ENCODE assay signal across 11 mouse cellular contexts in genomic region chr12:50546394-50546793, GRCm38 (mm10).
DNase-seq lines count a peak whose midpoint lies in the region; ATAC-seq lines count a peak whose summit lies in the region.
"Had no signal": no experiment of that assay in that cellular context is flagged by ENCODE, and none has a peak within 500 bp of the region (broad histone marks: within the 10 kb centered on the region; RNA-seq: fewer than 3 reads in every experiment).

No protein-coding gene starts in this region.

- H3K4me1 ChIP-seq in embryonic facial prominence, embryonic 14.5 days (ENCODE audit: control insufficient read depth, insufficient read depth, low read length) = peaks cover 15% of the 10 kb centered on the region
- peaks cover 26% of the 10 kb centered on the region for H3K4me1 ChIP-seq in embryonic facial prominence, embryonic 10.5 days
- H3K4me1 ChIP-seq in midbrain, embryonic 14.5 days (ENCODE audit: control insufficient read depth, insufficient read depth, low read length) = no peaks in the 10 kb centered on the region; the same call in 1 of the 2 replicates
- peaks cover 11% of the 10 kb centered on the region; the same call in 1 of the 2 replicates for H3K4me1 ChIP-seq in midbrain, embryonic 11.5 days (ENCODE audit: control insufficient read depth, insufficient read depth, low read length)
- H3K4me1 ChIP-seq in hindbrain, embryonic 10.5 days (replicated peaks) = peaks cover 15% of the 10 kb centered on the region
- H3K4me1 ChIP-seq: liver, embryonic 12.5 days had no signal

- H3K36me3 ChIP-seq in embryonic facial prominence, embryonic 14.5 days (ENCODE audit: control insufficient read depth, insufficient read depth, low read length) = no peaks in the 10 kb centered on the region
- H3K36me3 ChIP-seq in embryonic facial prominence, embryonic 10.5 days (replicated peaks) = no peaks in the 10 kb centered on the region
- no peaks in the 10 kb centered on the region for H3K36me3 ChIP-seq in midbrain, embryonic 14.5 days (ENCODE audit: control insufficient read depth, insufficient read depth, low read length)
- no peaks in the 10 kb centered on the region for H3K36me3 ChIP-seq in midbrain, embryonic 11.5 days (ENCODE audit: control insufficient read depth, insufficient read depth, low read length)
- no peaks in the 10 kb centered on the region for H3K36me3 ChIP-seq in hindbrain, embryonic 10.5 days
- H3K36me3 ChIP-seq: liver, embryonic 12.5 days had no signal

- H3K4me3 ChIP-seq in embryonic facial prominence, embryonic 14.5 days (ENCODE audit: low read depth, low read length) = no peak overlapping the region
- H3K4me3 ChIP-seq in embryonic facial prominence, embryonic 10.5 days = no peak overlapping the region
- no peak overlapping the region for H3K4me3 ChIP-seq in midbrain, embryonic 14.5 days (replicated peaks; ENCODE audit: low read depth, low read length)
- H3K4me3 ChIP-seq in midbrain, embryonic 11.5 days (ENCODE audit: low read depth, low read length) = no peak overlapping the region
- H3K4me3 ChIP-seq in hindbrain, embryonic 10.5 days = no peak overlapping the region
- H3K4me3 ChIP-seq: erythroblast, embryonic 14.5 days; heart, adult 2 months; liver, embryonic 12.5 days had no signal

- DNase-seq in embryonic facial prominence, embryonic 14.5 days (ENCODE audit: low spot score) = peak; percentile 68
- DNase-seq in embryonic facial prominence, embryonic 10.5 days (ENCODE audit: low spot score) = no peak
- DNase-seq in kidney, postnatal 10 days = peak; percentile 9
- no peak for DNase-seq in kidney, adult 11 months
- DNase-seq in midbrain, embryonic 14.5 days = peak; percentile 32
- DNase-seq in midbrain, embryonic 11.5 days (ENCODE audit: low spot score, missing footprints) = no peak
- DNase-seq in fat pad, adult 2 months (ENCODE audit: extremely low read depth, low read depth, low spot score) = peak; percentile 63
- DNase-seq in hindbrain, embryonic 10.5 days (ENCODE audit: low spot score) = no peak

- no peak overlapping the region for H3K4me2 ChIP-seq in embryonic facial prominence, embryonic 14.5 days (ENCODE audit: low read depth, low read length)
- H3K4me2 ChIP-seq in midbrain, embryonic 14.5 days (ENCODE audit: low read length) = no peak overlapping the region
- H3K4me2 ChIP-seq in midbrain, embryonic 11.5 days = no peak overlapping the region
- H3K4me2 ChIP-seq: liver, embryonic 12.5 days had no signal

- peak; percentile 55; the same call in 1 of the 2 replicates for ATAC-seq in embryonic facial prominence, embryonic 14.5 days (ENCODE audit: low read depth)
- no peak for ATAC-seq in midbrain, embryonic 14.5 days (ENCODE audit: low FRiP score, low TSS enrichment)
- ATAC-seq in midbrain, embryonic 11.5 days (ENCODE audit: low FRiP score) = no peak
- ATAC-seq: liver, embryonic 12.5 days had no signal

- no peaks in the 10 kb centered on the region for H3K9me3 ChIP-seq in embryonic facial prominence, embryonic 14.5 days (ENCODE audit: control insufficient read depth, low read length)
- H3K9me3 ChIP-seq in embryonic facial prominence, embryonic 10.5 days = no peaks in the 10 kb centered on the region
- H3K9me3 ChIP-seq in midbrain, embryonic 14.5 days (ENCODE audit: control insufficient read depth, low read length) = no peaks in the 10 kb centered on the region
- no peaks in the 10 kb centered on the region for H3K9me3 ChIP-seq in midbrain, embryonic 11.5 days (ENCODE audit: control insufficient read depth, low read length)
- H3K9me3 ChIP-seq in hindbrain, embryonic 10.5 days = no peaks in the 10 kb centered on the region
- H3K9me3 ChIP-seq: liver, embryonic 12.5 days had no signal

- H3K9ac ChIP-seq in embryonic facial prominence, embryonic 14.5 days (ENCODE audit: low read depth, low read length) = no peak overlapping the region
- no peak overlapping the region for H3K9ac ChIP-seq in midbrain, embryonic 14.5 days (replicated peaks; ENCODE audit: low read length)
- no peak overlapping the region for H3K9ac ChIP-seq in midbrain, embryonic 11.5 days (ENCODE audit: low read length)
- H3K9ac ChIP-seq: liver, embryonic 12.5 days had no signal

- no peaks in the 10 kb centered on the region for H3K27me3 ChIP-seq in embryonic facial prominence, embryonic 14.5 days (replicated peaks; ENCODE audit: control insufficient read depth, insufficient read depth, low read length)
- H3K27me3 ChIP-seq in embryonic facial prominence, embryonic 10.5 days (replicated peaks; ENCODE audit: low read depth, poor library complexity, severe bottlenecking) = no peaks in the 10 kb centered on the region
- H3K27me3 ChIP-seq in midbrain, embryonic 14.5 days (ENCODE audit: control insufficient read depth, insufficient read depth, low read length) = no peaks in the 10 kb centered on the region
- H3K27me3 ChIP-seq in midbrain, embryonic 11.5 days (ENCODE audit: control insufficient read depth, insufficient read depth, low read length) = no peaks in the 10 kb centered on the region
- H3K27me3 ChIP-seq in hindbrain, embryonic 10.5 days (ENCODE audit: insufficient read depth, poor library complexity, severe bottlenecking) = no peaks in the 10 kb centered on the region
- H3K27me3 ChIP-seq: liver, embryonic 12.5 days had no signal

- 55% methylated on average over 5 of the region's 5 CpGs for WGBS in embryonic facial prominence, embryonic 14.5 days
- 92% methylated on average over 5 of the region's 5 CpGs for WGBS in embryonic facial prominence, embryonic 10.5 days
- 89% methylated on average over 5 of the region's 5 CpGs for WGBS in midbrain, embryonic 14.5 days
- WGBS in midbrain, embryonic 11.5 days = 91% methylated on average over 5 of the region's 5 CpGs
- WGBS in hindbrain, embryonic 10.5 days = 95% methylated on average over 5 of the region's 5 CpGs

- H3K27ac ChIP-seq in embryonic facial prominence, embryonic 14.5 days (replicated peaks; ENCODE audit: low read depth, low read length) = no peak overlapping the region
- H3K27ac ChIP-seq in embryonic facial prominence, embryonic 10.5 days (replicated peaks) = no peak overlapping the region
- H3K27ac ChIP-seq in midbrain, embryonic 14.5 days (replicated peaks; ENCODE audit: low read depth, low read length) = no peak overlapping the region
- H3K27ac ChIP-seq in midbrain, embryonic 11.5 days (ENCODE audit: low read depth, low read length) = no peak overlapping the region
- H3K27ac ChIP-seq in hindbrain, embryonic 10.5 days = no peak overlapping the region
- H3K27ac ChIP-seq: liver, embryonic 12.5 days had no signal

Comparison
In these comparisons a context has a peak if more than half of its experiments do, and no peak if none do; other contexts are left out.
1. DNase-seq: peak in embryonic facial prominence, embryonic 14.5 days (single experiment), kidney, postnatal 10 days (single experiment), midbrain, embryonic 14.5 days (single experiment) and fat pad, adult 2 months (single experiment); none in embryonic facial prominence, embryonic 10.5 days (single experiment), kidney, adult 11 months (single experiment), midbrain, embryonic 11.5 days (single experiment) and hindbrain, embryonic 10.5 days (single experiment).